Mouse (Mus musculus): ENCODE data around the gene Asic2.

GRCm38 (mm10) chr11:81418027-81418426 lies 550.2 kb downstream of the Asic2 start:
- TF ChIP-seq CTCF (IDR thresholded peaks at IDR 0.05; ENCODE audit: borderline replicate concordance, insufficient read depth, low read length) (no peak), POLR2A (IDR thresholded peaks at IDR 0.05; ENCODE audit: low read depth, low read length) (no peak)

Data from embryonic fibroblast, embryonic 13.5 days (primary cell).